ENCODE assay signal across 9 mouse cellular contexts in the genomic region with DNA sequence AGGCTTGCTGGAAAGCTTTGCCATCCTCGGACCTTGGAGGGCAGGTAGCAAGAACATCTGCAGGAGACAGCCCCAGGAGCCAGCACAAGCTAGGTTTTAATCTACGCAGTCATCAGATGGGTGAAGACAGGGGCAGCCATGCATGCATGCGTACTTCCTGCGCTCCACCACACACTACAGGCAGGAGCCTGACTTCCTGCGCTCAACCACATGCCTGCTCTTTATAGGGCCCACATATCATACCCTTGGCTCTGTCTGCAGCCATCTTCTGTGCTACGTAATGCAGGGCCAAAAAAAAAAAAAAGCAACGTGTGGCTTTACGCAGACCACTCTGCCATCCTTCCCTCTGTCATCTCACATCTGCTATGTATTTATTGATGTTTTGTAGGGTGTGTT. TPM values are rescaled to one million over a fixed set of nuclear protein-coding genes. Genes with fewer than 3 reads are reported as not detected.
DNase-seq lines count a peak whose midpoint lies in the region; ATAC-seq and TF ChIP-seq lines count a peak whose summit lies in the region.
"Had no signal": no experiment of that assay in that cellular context is flagged by ENCODE, and none has a peak within 500 bp of the region (broad histone marks: within the 10 kb centered on the region; RNA-seq: fewer than 3 reads in every experiment).

No protein-coding gene starts in this region.

- H3K9ac ChIP-seq in kidney, embryonic 14.5 days (ENCODE audit: low read depth, low read length) = no peak overlapping the region
- H3K9ac ChIP-seq in ES-Bruce4 (ENCODE audit: low read depth, poor library complexity, severe bottlenecking) = peak overlapping the region; percentile 19
- H3K9ac ChIP-seq in hindbrain, embryonic 16.5 days (ENCODE audit: low read depth, low read length) = no peak overlapping the region; the same call in 1 of the 2 replicates
- H3K9ac ChIP-seq: midbrain, embryonic 12.5 days had no signal

- no peaks in the 10 kb centered on the region for H3K27me3 ChIP-seq in kidney, embryonic 14.5 days (ENCODE audit: control insufficient read depth, insufficient read depth, low read length)
- H3K27me3 ChIP-seq in ES-Bruce4 (ENCODE audit: control insufficient read depth, insufficient read depth, low read length, poor library complexity, severe bottlenecking) = no peaks in the 10 kb centered on the region
- H3K27me3 ChIP-seq in hindbrain, embryonic 16.5 days (replicated peaks; ENCODE audit: control insufficient read depth, insufficient read depth, low read length) = no peaks in the 10 kb centered on the region
- H3K27me3 ChIP-seq: midbrain, embryonic 12.5 days had no signal

- no peaks in the 10 kb centered on the region for H3K36me3 ChIP-seq in kidney, embryonic 14.5 days (ENCODE audit: control insufficient read depth, insufficient read depth, low read length)
- H3K36me3 ChIP-seq in ES-Bruce4 (ENCODE audit: control insufficient read depth, insufficient read depth, low read length, poor library complexity, severe bottlenecking) = no peaks in the 10 kb centered on the region
- H3K36me3 ChIP-seq in hindbrain, embryonic 16.5 days (ENCODE audit: control insufficient read depth, insufficient read depth, low read length) = peaks cover 2% of the 10 kb centered on the region; the same call in 1 of the 2 replicates
- H3K36me3 ChIP-seq: midbrain, embryonic 12.5 days had no signal

- TF ChIP-seq EP300 in ES-Bruce4 (IDR thresholded peaks at IDR 0.05; ENCODE audit: insufficient read depth, low read depth, low read length) = 0 out of 2 replicates have a peak, but pooled peaks have one; percentile 2

- no peak overlapping the region for H3K4me3 ChIP-seq in kidney, embryonic 14.5 days (ENCODE audit: low read length)
- H3K4me3 ChIP-seq in ES-Bruce4 (ENCODE audit: low read depth, low read length) = peak overlapping the region; percentile 7; the same call in 1 of the 2 replicates
- H3K4me3 ChIP-seq in hindbrain, embryonic 16.5 days (ENCODE audit: low read length) = no peak overlapping the region
- H3K4me3 ChIP-seq: midbrain, embryonic 12.5 days had no signal

- no peak overlapping the region for H3K27ac ChIP-seq in kidney, embryonic 14.5 days (ENCODE audit: low read depth, low read length)
- H3K27ac ChIP-seq in ES-Bruce4 (ENCODE audit: insufficient read depth, low read length) = peak overlapping the region; percentile 58
- H3K27ac ChIP-seq in hindbrain, embryonic 16.5 days (ENCODE audit: low read depth, low read length) = peak overlapping the region; percentile 18; the same call in 1 of the 2 replicates
- H3K27ac ChIP-seq: midbrain, embryonic 12.5 days had no signal

- H3K4me2 ChIP-seq in kidney, embryonic 14.5 days (replicated peaks; ENCODE audit: low read depth, low read length) = no peak overlapping the region
- no peak overlapping the region for H3K4me2 ChIP-seq in hindbrain, embryonic 16.5 days (ENCODE audit: low read length)
- H3K4me2 ChIP-seq: midbrain, embryonic 12.5 days had no signal

- H3K9me3 ChIP-seq in kidney, embryonic 14.5 days (ENCODE audit: control insufficient read depth, low read length) = no peaks in the 10 kb centered on the region
- no peaks in the 10 kb centered on the region for H3K9me3 ChIP-seq in ES-Bruce4 (replicated peaks; ENCODE audit: control insufficient read depth, insufficient read depth, low read length, poor library complexity, severe bottlenecking)
- H3K9me3 ChIP-seq in hindbrain, embryonic 16.5 days (ENCODE audit: control insufficient read depth, low read length) = no peaks in the 10 kb centered on the region
- H3K9me3 ChIP-seq: midbrain, embryonic 12.5 days had no signal

- DNase-seq in kidney, postnatal 10 days = no peak
- DNase-seq in spleen, adult 18-20 months = peak; percentile 61 to 66
- no peak for DNase-seq in urinary bladder, adult 18-20 months (ENCODE audit: low spot score in 2 of 2)
- no peak for DNase-seq in heart, adult 8-10 months (ENCODE audit: low spot score)
- no peak for DNase-seq in adrenal gland, postnatal 10 days

- ATAC-seq in kidney, embryonic 14.5 days (ENCODE audit: low FRiP score, low TSS enrichment) = peak; percentile 66
- ATAC-seq in hindbrain, embryonic 16.5 days = peak; percentile 43

- TF ChIP-seq POLR2A in ES-Bruce4 (IDR thresholded peaks at IDR 0.05; ENCODE audit: insufficient read depth, low read length) = no peak

- H3K4me1 ChIP-seq in kidney, embryonic 14.5 days (ENCODE audit: control insufficient read depth, insufficient read depth, low read length) = no peaks in the 10 kb centered on the region
- H3K4me1 ChIP-seq in ES-Bruce4 (ENCODE audit: control insufficient read depth, insufficient read depth, low read length) = no peaks in the 10 kb centered on the region
- H3K4me1 ChIP-seq in hindbrain, embryonic 16.5 days (ENCODE audit: control insufficient read depth, insufficient read depth, low read depth, low read length) = peaks cover 5% of the 10 kb centered on the region

- 52% methylated on average over 8 of the region's 8 CpGs for WGBS in kidney, embryonic 14.5 days
- WGBS in hindbrain, embryonic 16.5 days = 60% methylated on average over 8 of the region's 8 CpGs

- TF ChIP-seq CTCF in ES-Bruce4 (IDR thresholded peaks at IDR 0.05; ENCODE audit: low read depth, low read length) = no peak

RNA-seq across cellular contexts. Expression of a gene that starts 32.6 kb away (rescaled TPM):
- 10.9 and 15.7 TPM in 2 replicates for polyA plus RNA-seq in kidney, embryonic 14.5 days (2014; fragmentation: Nextera tagmentation; extraction: Ambion mirVana)
- polyA plus RNA-seq in ES-Bruce4 (2011; ENCODE audit: insufficient read depth, insufficient read length, low read depth, missing spikeins) = 5.8 and 7.5 TPM in 2 replicates
- polyA plus RNA-seq in hindbrain, embryonic 16.5 days (2015; fragmentation: Nextera tagmentation; extraction: Ambion mirVana) = 42.2 and 50.6 TPM in 2 replicates
- 1 to 10 TPM; 3.9 to 6.9 (median 5.0) TPM for total RNA-seq in heart, adult 8-10 months (2022)
- total RNA-seq in adrenal gland, postnatal 10 days (2021) = 10 to 100 TPM in 1 of 2 experiments, 1 to 10 TPM in 1; 9.7 to 14.4 TPM

Comparison
In these comparisons a context has a peak if more than half of its experiments do, and no peak if none do; other contexts are left out.
1. DNase-seq: peak in spleen, adult 18-20 months (2 of 2); none in kidney, postnatal 10 days (single experiment), urinary bladder, adult 18-20 months (0 of 2), heart, adult 8-10 months (single experiment) and adrenal gland, postnatal 10 days (single experiment).